Mouse (Mus musculus): ENCODE data around the gene Rnf185. TPM values are rescaled to one million over a fixed set of nuclear protein-coding genes. Genes with fewer than 3 reads are reported as not detected.

The Rnf185 gene
- polyA plus RNA-seq, 1 experiment = 12.8 TPM

GRCm38 (mm10) chr11:3389996-3390395 lies 62.2 kb downstream of the Rnf185 start:
- H3K36me3 ChIP-seq (ENCODE audit: control insufficient read depth, insufficient read depth, low read length) = peaks cover 7% of the 10 kb centered on the region; the same call in 1 of the 2 replicates
- H3K27ac ChIP-seq (ENCODE audit: insufficient read depth, low read length) = no peak overlapping the region
- no peaks in the 10 kb centered on the region for H3K4me1 ChIP-seq (ENCODE audit: control insufficient read depth, insufficient read depth, insufficient read length)
- H3K27me3 ChIP-seq (ENCODE audit: control insufficient read depth, insufficient read depth, low read length) = no peaks in the 10 kb centered on the region
- DNase-seq (ENCODE audit: low read depth in 1 of 2, low spot score in 2 of 2) = no peak
- H3K4me3 ChIP-seq (ENCODE audit: extremely low read depth, insufficient read depth, insufficient read length) = no peak overlapping the region
- WGBS = 55% methylated on average over 5 of the region's 5 CpGs
- TF ChIP-seq CTCF (IDR thresholded peaks at IDR 0.05; ENCODE audit: extremely low read depth, insufficient read depth, insufficient read length, insufficient replicate concordance) (no peak), POLR2A (IDR thresholded peaks at IDR 0.05; ENCODE audit: low read depth, low read length) (no peak)

- peaks cover 12% of the 10 kb centered on the region; the same call in 1 of the 2 replicates for H3K36me3 ChIP-seq (ENCODE audit: control insufficient read depth, insufficient read depth, low read length)
- no peak for DNase-seq (ENCODE audit: low read depth in 1 of 2, low spot score in 2 of 2)
- no peak overlapping the region for H3K4me3 ChIP-seq (ENCODE audit: extremely low read depth, insufficient read depth, insufficient read length)
- no peaks in the 10 kb centered on the region for H3K27me3 ChIP-seq (ENCODE audit: control insufficient read depth, insufficient read depth, low read length)
- TF ChIP-seq CTCF (IDR thresholded peaks at IDR 0.05; ENCODE audit: extremely low read depth, insufficient read depth, insufficient read length, insufficient replicate concordance) = no peak
- H3K4me1 ChIP-seq (ENCODE audit: control insufficient read depth, insufficient read depth, insufficient read length) = no peaks in the 10 kb centered on the region
- H3K27ac ChIP-seq (ENCODE audit: insufficient read depth, low read length) = no peak overlapping the region
- WGBS = 84% methylated on average over 6 of the region's 6 CpGs
These were observed 64.5 kb downstream of the Rnf185 start for GRCm38 (mm10) chr11:3387482-3388196.

- no peaks in the 10 kb centered on the region for H3K27me3 ChIP-seq (ENCODE audit: control insufficient read depth, insufficient read depth, low read length)
- DNase-seq (ENCODE audit: low read depth in 1 of 2, low spot score in 2 of 2) = peak; percentile 38 to 78
- 20% methylated on average over 4 of the region's 4 CpGs for WGBS
- H3K27ac ChIP-seq (ENCODE audit: insufficient read depth, low read length) = no peak overlapping the region
- no peak overlapping the region for H3K4me3 ChIP-seq (ENCODE audit: extremely low read depth, insufficient read depth, insufficient read length)
- H3K36me3 ChIP-seq (ENCODE audit: control insufficient read depth, insufficient read depth, low read length) = peaks cover 9% of the 10 kb centered on the region; the same call in 1 of the 2 replicates
- TF ChIP-seq POLR2A (IDR thresholded peaks at IDR 0.05; ENCODE audit: low read depth, low read length) = no peak
- TF ChIP-seq CTCF (IDR thresholded peaks at IDR 0.05; ENCODE audit: extremely low read depth, insufficient read depth, insufficient read length, insufficient replicate concordance) = peak; percentile 98
- H3K4me1 ChIP-seq (ENCODE audit: control insufficient read depth, insufficient read depth, insufficient read length) = no peaks in the 10 kb centered on the region
These were observed 65.2 kb downstream of the Rnf185 start for GRCm38 (mm10) chr11:3386941-3387368.

- no peaks in the 10 kb centered on the region for H3K4me1 ChIP-seq (ENCODE audit: control insufficient read depth, insufficient read depth, insufficient read length)
- no peak overlapping the region for H3K27ac ChIP-seq (ENCODE audit: insufficient read depth, low read length)
- peaks cover 6% of the 10 kb centered on the region; the same call in 1 of the 2 replicates for H3K36me3 ChIP-seq (ENCODE audit: control insufficient read depth, insufficient read depth, low read length)
- 90% methylated on average over 5 of the region's 5 CpGs for WGBS
- H3K27me3 ChIP-seq (ENCODE audit: control insufficient read depth, insufficient read depth, low read length) = no peaks in the 10 kb centered on the region
- H3K4me3 ChIP-seq (ENCODE audit: extremely low read depth, insufficient read depth, insufficient read length) = no peak overlapping the region
- TF ChIP-seq POLR2A (IDR thresholded peaks at IDR 0.05; ENCODE audit: low read depth, low read length) (no peak), CTCF (IDR thresholded peaks at IDR 0.05; ENCODE audit: extremely low read depth, insufficient read depth, insufficient read length, insufficient replicate concordance) (no peak)
- DNase-seq (ENCODE audit: low read depth in 1 of 2, low spot score in 2 of 2) = no peak
These were observed 69.3 kb downstream of the Rnf185 start for GRCm38 (mm10) chr11:3382602-3383594.

DNA sequence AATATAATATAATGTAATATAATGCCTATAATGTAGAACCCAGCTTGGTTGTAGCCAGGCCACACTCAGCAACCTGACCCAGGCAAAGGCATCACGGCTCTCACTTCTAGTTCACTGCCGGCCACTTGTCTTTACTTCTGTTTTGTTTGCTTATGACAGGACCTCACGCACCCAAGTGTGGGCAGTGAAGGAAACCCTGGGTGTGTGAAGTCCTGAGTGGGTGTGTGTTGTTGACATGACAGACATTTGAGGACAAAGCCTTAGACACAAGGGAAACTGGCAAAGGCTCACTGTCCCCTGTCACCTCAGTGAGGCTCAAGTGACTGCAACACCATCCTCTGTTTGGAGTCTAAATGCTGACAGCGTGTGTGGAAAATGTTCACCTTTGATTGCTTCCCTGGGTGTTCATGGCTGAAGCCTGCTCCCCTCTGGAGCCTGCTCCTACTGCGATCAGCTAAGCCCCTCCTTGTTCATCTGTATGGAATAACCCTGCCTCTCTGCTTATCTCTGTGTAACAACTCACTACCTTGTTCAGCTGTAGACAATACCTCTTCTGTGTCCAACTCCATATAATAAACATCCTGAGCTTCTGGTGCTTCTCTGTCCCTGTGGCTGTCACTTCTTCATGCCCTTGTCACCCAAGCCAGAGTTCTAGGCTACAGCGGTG lies 70.9 kb downstream of the Rnf185 start:
- H3K27me3 ChIP-seq (ENCODE audit: control insufficient read depth, insufficient read depth, low read length) = no peaks in the 10 kb centered on the region
- H3K4me1 ChIP-seq (ENCODE audit: control insufficient read depth, insufficient read depth, insufficient read length) = no peaks in the 10 kb centered on the region
- no peak for DNase-seq (ENCODE audit: low read depth in 1 of 2, low spot score in 2 of 2)
- TF ChIP-seq POLR2A (IDR thresholded peaks at IDR 0.05; ENCODE audit: low read depth, low read length) = no peak
- TF ChIP-seq CTCF (IDR thresholded peaks at IDR 0.05; ENCODE audit: extremely low read depth, insufficient read depth, insufficient read length, insufficient replicate concordance) = no peak
- H3K36me3 ChIP-seq (ENCODE audit: control insufficient read depth, insufficient read depth, low read length) = peaks cover 6% of the 10 kb centered on the region; the same call in 1 of the 2 replicates
- no peak overlapping the region for H3K27ac ChIP-seq (ENCODE audit: insufficient read depth, low read length)
- no peak overlapping the region for H3K4me3 ChIP-seq (ENCODE audit: extremely low read depth, insufficient read depth, insufficient read length)
- 93% methylated on average over 6 of the region's 6 CpGs for WGBS

- no peak for TF ChIP-seq POLR2A (IDR thresholded peaks at IDR 0.05; ENCODE audit: low read depth, low read length)
- no peak for TF ChIP-seq CTCF (IDR thresholded peaks at IDR 0.05; ENCODE audit: extremely low read depth, insufficient read depth, insufficient read length, insufficient replicate concordance)
- Histone ChIP-seq H3K4me3 (ENCODE audit: extremely low read depth, insufficient read depth, insufficient read length) (no peak overlapping the region), H3K4me1 (ENCODE audit: control insufficient read depth, insufficient read depth, insufficient read length) (no peaks in the 10 kb centered on the region), H3K27me3 (ENCODE audit: control insufficient read depth, insufficient read depth, low read length) (no peaks in the 10 kb centered on the region), H3K27ac (ENCODE audit: insufficient read depth, low read length) (no peak overlapping the region), H3K36me3 (ENCODE audit: control insufficient read depth, insufficient read depth, low read length) (peaks cover 5% of the 10 kb centered on the region; the same call in 1 of the 2 replicates)
- no peak for DNase-seq (ENCODE audit: low read depth in 1 of 2, low spot score in 2 of 2)
- 55% methylated on average over 4 of the region's 4 CpGs for WGBS
These were observed 72.7 kb downstream of the Rnf185 start for GRCm38 (mm10) chr11:3379427-3379826.

All from spleen, adult 2 months (tissue).